Mouse (Mus musculus): Measurements from ENCODE around the gene Edrf1.

Gene Edrf1

GRCm38 (mm10) chr7:133637361-133638305, at the start of gene Edrf1:
TSS of gene Edrf1 (plus strand) at chr7:133637543.
- peak; percentile 98 to 99 for DNase-seq

GRCm38 (mm10) chr7:133591750-133592149, 45.6 kb upstream of the Edrf1 start:
- no peak for DNase-seq

GRCm38 (mm10) chr7:133600558-133600957, 36.8 kb upstream of the Edrf1 start:
- DNase-seq, result no peak

- DNase-seq, result no peak
Measured at GRCm38 (mm10) chr7:133602058-133602457, 35.3 kb upstream of the Edrf1 start, which contains the start of gene Tex36. TSS of gene Tex36 (minus strand) at chr7:133602158.

- DNase-seq, result no peak
Measured at GRCm38 (mm10) chr7:133603156-133603555, 34.2 kb upstream of the Edrf1 start.

- DNase-seq, result no peak
Measured at GRCm38 (mm10) chr7:133604427-133605081, 32.8 kb upstream of the Edrf1 start.

GRCm38 (mm10) chr7:133607331-133607730, 30.0 kb upstream of the Edrf1 start:
- no peak for DNase-seq

- DNase-seq, result peak; percentile 17 to 37
Measured at GRCm38 (mm10) chr7:133607883-133608575, 29.3 kb upstream of the Edrf1 start.

- no peak for DNase-seq
Measured at GRCm38 (mm10) chr7:133608631-133609340, 28.6 kb upstream of the Edrf1 start.

- DNase-seq, result no peak
Measured at GRCm38 (mm10) chr7:133609585-133609984, 27.8 kb upstream of the Edrf1 start.

- DNase-seq, result no peak
Measured at GRCm38 (mm10) chr7:133612981-133613380, 24.4 kb upstream of the Edrf1 start.

GRCm38 (mm10) chr7:133620721-133621120, 16.6 kb upstream of the Edrf1 start:
- peak; percentile 27 to 39 for DNase-seq

- DNase-seq, result no peak
Measured at GRCm38 (mm10) chr7:133623226-133623625, 14.1 kb upstream of the Edrf1 start.

- DNase-seq, result no peak
Measured at GRCm38 (mm10) chr7:133627184-133627936, 10.0 kb upstream of the Edrf1 start.

GRCm38 (mm10) chr7:133630821-133631220, 6.5 kb upstream of the Edrf1 start:
- no peak for DNase-seq

GRCm38 (mm10) chr7:133632476-133632875, 4.9 kb upstream of the Edrf1 start:
- peak; percentile 82 to 84 for DNase-seq

- no peak for DNase-seq
Measured at GRCm38 (mm10) chr7:133634932-133635650, 2.3 kb upstream of the Edrf1 start.

GRCm38 (mm10) chr7:133636738-133637352, 498 bp upstream of the Edrf1 start:
- peak; percentile 95 for DNase-seq

GRCm38 (mm10) chr7:133638306-133638705, 963 bp downstream of the Edrf1 start:
- DNase-seq, result peak; percentile 30 to 50

GRCm38 (mm10) chr7:133638821-133639220, 1.5 kb downstream of the Edrf1 start:
- DNase-seq, result no peak

- DNase-seq, result no peak
Measured at GRCm38 (mm10) chr7:133645716-133646115, 8.4 kb downstream of the Edrf1 start.

Data from kidney, postnatal 4 days (tissue).